Mouse (Mus musculus): ENCODE measurements around the gene Rpia. TPM values are rescaled to one million over a fixed set of nuclear protein-coding genes. Genes with fewer than 3 reads are reported as not detected.

The Rpia gene
- polyA plus RNA-seq, 1 experiment from 2014 or later = 2.4 TPM

DNA sequence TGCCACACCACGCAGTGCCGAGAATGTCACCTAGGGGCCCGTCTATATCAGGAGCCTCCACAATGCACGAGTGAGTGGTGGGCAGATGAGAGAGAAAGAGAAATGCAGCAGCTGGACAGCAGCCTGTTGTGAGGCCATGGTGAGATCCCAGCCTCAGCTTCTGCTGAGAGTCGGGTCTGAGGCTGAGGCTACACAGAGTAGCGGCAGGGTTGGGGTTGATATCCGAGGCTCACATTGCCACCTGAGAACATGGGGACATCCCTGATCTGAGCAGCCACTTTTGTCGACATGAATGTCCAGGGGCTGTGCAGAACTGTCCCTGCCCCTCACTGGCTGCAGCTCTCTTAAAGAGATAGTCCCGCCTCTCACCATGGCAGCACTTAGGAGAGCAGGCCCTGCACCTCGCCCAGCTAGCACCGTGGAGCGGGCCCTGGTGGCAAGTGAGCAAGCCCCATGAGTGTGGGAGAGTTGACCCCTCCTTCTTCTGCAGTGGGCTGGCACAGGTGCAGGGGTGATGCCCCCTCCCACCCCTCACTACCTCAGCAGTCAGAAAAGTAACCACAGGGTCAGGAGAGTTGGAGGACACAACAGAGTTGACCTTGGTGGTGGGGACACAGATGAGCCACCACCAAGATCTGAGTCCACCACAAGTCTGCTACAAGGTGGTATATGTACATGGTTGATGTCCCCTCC lies 75.2 kb downstream of the Rpia start:
- 78% methylated on average over 12 of the region's 12 CpGs for WGBS
- no peak for ATAC-seq (ENCODE audit: low FRiP score, low read depth)
- H3K4me1 ChIP-seq = no peaks in the 10 kb centered on the region
- H3K27ac ChIP-seq (replicated peaks) = no peak overlapping the region
- no peaks in the 10 kb centered on the region for H3K36me3 ChIP-seq
- no peak overlapping the region for H3K9ac ChIP-seq (replicated peaks)
- H3K4me2 ChIP-seq (replicated peaks) = no peak overlapping the region
- H3K27me3 ChIP-seq = no peaks in the 10 kb centered on the region
- H3K4me3 ChIP-seq = no peak overlapping the region
- H3K9me3 ChIP-seq = no peaks in the 10 kb centered on the region

Other genes starting within 250 kb of the Rpia start
- 14.4 and 15.6 TPM in 2 replicates for gene Eif2ak3, start 52.3 kb upstream of the Rpia start, polyA plus RNA-seq (2016; fragmentation: Nextera tagmentation; extraction: Ambion mirVana)
- gene Tex37, start 126.7 kb upstream of the Rpia start, polyA plus RNA-seq (2016; fragmentation: Nextera tagmentation; extraction: Ambion mirVana) = not detected in 2 replicates
- not detected in 2 replicates for gene Foxi3, start 164.3 kb upstream of the Rpia start, polyA plus RNA-seq (2016; fragmentation: Nextera tagmentation; extraction: Ambion mirVana)